Mouse (Mus musculus) gastrocnemius, adult 18-20 months (tissue): ENCODE measurements around the gene Mlf2. TPM values are rescaled to one million over a fixed set of nuclear protein-coding genes. Genes with fewer than 3 reads are reported as not detected.

Experiments used
- DNase-seq: peaks from one replicate; pipeline ENCODE4 v3.0.0; 2021; ENCODE audit warnings: low spot score
- total RNA-seq, 2 experiments: library from RNA; stranded (reverse); gene quantifications; 2 replicates each; pipeline ENCODE4 v1.2.3; 2021

The Mlf2 gene
- total RNA-seq, 2 experiments from 2014 or later, result 196 to 205 TPM

DNA sequence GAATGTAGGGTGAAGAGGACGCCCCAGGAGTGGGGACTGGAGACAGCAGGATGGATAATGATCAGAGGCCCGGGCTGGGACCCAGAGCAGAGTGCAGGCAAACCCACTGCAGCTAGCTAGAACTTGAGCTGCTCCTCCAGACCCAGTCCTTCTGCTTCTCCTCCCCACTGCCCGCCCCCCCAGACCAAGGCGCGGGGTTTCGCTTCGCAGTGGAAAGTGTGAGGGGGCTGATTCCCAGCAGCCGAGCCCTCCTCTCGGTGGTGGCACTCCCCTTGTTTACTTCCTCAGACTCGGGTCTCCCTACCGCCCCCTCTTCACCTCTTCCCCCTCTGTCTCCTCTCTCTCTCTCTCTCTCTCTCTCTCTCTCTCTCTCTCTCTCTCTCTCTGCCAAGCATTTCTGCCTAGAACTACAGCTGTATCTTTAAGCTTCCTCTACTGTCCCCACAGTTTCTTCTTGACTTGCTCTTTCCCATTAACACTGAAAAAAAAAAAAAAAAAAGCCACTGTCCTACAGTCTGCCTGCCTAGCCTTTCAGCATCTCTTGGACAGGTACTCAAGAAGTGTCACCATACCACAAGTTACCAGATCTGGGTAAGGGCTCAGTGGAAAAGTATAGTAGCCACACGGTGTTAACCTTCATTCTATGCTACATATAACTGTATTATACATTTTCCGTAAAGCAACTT lies 19.5 kb upstream of the Mlf2 start, which contains the start of gene Lag3:
TSS of gene Lag3 (minus strand) at position 173 of the 686 bp plus-strand sequence.
- DNase-seq, result no peak

DNA sequence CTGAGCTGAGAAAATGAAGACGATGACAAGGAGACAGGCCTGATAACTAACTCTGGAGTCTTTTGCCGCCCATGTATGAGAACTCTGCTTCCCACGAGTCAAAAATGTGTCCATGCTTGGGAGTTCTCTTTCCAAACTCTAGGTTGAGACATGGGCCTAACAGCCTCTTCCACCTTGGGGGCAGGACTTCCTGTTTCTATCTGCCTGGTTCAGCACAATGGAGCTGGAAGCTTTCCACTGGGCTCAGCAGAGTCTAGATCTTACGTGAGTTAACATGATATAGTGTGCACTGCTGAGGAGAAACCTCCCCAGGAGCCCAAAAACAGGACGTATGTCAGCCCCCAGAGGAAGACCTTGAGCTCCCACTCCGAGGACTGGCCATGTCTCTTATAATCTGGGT lies 18.0 kb upstream of the Mlf2 start:
- DNase-seq, result no peak

GRCm38 (mm10) chr6:124913721-124914285 lies 17.4 kb upstream of the Mlf2 start:
- DNase-seq, result no peak

DNA sequence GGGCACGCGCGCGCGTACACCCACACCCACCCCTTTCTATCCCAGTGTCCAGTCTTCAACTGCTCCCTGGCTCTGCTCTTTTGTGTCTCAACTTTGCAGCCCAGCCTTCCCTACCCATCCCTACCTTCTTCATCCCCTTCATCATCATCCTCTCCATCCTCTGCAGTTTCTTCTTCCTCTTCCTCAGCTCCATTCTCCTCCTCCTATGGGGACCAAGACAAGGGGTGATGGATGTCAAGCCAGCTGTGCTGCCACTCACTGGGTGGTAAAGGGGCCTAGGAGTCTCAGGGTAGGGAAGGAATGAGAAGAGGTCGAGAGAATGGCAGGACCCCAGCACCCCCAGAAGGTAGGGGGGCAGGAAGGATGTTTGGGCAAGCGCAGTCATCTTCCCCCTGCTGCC lies 16.7 kb upstream of the Mlf2 start:
- DNase-seq, result no peak

- DNase-seq, result no peak
Measured at GRCm38 (mm10) chr6:124915160-124915941, 15.8 kb upstream of the Mlf2 start.

DNA sequence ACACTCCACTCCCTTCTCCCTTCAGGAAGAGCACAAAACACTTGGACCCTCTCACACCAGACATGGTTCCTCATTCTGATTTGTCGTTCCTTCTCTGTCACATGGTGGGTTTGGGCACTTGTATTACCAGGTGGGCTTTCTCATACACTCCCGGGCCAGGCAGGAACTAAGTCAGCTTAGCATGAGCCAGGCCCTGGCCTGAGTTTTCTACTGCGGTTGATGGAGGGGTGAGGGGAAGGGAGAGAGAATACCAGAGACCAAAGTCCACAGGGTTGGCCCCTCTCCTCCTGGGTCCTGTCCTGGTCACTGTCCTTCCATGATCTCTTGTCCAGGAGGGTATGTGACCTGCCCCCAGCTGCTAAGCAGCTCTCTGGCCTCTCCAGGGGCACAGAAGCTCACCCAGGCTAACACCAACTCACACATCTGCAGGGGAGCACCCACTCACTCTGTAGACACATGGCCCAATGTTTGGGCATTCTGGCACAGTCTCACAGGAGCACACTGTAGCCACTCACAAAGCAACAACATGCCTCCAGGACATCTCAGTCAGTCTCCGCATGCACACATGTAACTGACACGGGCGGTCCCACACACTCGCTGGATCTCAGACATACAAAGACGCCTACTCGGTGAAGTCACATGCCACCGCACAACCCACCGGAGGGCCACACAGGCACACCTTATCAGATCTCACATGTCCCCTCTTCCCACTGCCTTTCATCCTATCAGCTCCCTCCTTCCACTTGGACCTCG lies 15.1 kb upstream of the Mlf2 start:
- no peak for DNase-seq

DNA sequence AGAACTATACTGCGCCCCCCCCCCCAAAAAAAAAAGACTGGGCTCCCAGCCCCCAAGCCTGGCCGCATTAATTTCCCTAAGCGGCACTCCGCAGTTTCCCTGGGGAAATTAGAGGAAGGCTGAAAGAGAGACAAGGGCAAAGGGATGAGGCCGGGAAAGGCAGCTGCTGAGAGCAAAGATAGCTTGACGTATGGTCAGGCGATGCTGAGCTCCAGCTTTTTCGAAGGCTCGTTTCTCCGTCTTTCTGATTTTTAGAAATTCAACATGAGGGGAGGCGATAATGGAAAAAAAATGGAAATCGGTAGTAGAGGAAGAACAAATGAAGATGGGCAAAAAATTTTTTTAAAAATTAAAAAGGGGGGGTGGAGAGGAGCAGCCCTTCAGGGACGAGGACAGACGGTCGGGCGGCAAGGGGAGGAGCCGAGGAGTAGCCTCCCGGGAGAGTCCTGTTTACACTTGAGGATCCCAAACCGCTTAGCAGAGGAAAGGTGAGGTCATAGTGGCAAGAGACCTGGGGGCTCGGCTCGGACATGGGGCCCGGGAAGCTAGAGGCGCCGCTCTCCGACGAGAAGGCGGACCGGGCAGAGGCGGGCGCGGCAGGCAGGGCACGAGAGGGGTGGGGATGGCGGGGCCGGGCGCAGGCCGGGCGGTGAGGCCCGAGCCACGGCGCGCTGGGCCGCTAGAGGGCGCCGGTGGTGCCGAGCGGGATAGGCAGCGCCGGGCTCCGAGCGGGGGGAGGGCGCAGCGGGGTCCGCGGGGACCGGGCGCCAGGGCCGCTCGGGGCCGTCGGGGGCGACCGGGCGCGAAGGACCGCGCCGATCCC lies 14.3 kb upstream of the Mlf2 start:
- peak; percentile 87 for DNase-seq

DNA sequence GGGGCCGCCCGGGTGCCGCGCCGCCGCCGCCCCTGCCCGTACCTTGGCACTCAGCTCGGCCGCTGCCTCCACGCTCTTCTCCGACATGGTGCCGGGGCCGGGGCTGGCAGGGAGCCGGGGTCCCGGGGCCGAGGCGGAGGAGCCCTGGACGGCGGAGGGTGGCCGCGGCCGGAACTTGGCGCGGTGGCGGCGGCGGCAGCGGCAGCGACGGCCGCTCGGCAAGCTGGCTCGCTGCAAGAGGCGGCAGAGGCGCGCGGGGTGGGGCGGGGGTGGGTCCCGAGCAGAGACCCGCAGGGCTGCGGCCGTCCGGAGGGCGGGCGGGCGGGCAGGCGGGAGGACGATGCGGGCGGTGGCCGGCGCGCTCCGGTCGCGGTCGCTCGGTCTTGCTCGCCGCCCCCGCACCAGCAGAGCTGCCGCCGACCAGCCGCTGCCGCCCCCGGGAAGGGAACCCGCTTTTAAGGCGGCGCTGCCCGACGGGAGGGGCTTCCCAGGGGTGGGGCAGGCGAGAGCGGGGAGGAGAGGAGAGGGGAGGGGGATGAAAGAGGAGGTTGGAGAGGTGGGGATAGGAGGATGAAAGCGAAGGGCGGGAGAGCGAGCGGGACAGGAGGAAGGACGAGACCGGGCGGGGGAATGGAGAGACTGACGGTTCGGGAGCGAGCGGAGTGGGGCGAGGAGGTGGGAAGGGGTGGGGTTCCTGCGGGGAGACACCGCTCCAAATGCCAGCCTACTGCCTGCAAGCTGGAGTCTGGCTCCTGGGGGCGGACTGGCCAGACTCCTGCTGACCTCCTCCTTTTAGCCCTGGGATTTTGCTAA lies 13.5 kb upstream of the Mlf2 start:
- DNase-seq, result peak; percentile 90

- no peak for DNase-seq
Measured at GRCm38 (mm10) chr6:124918331-124918690, 12.9 kb upstream of the Mlf2 start.

DNA sequence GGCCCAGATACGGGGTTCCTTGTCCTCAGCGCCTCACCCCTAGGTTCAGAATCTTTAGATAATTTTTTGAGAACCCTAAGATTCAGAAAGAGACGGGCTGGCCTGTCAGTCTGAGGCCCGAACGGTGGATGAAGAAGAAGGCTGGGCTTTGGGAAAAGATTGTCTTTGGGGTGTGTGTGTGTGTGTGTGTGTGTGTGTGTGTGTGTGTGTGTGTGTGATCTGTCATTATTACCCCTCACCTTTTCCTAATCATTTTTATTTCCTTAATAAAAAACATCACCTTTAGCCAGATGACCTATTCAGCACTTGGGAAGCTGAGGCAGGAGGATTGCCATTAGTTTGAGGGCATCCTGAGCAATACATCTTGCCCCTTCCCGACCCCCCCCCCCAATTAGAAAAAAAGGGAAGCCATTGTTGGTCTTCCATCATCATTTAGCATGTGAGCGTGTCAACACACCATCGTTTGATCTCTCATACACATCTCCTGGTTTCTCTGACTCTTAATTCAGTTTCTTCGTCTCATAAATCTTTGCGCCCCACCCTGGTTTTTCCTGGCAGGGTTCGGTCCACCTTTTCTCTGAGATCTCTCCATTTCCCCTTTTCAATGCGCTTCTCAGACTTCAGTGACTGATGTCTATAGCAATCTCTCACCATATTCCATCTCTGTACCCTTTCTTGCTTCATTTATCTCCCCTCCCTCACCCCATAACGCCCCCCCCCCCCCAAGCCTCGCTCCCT lies 12.1 kb upstream of the Mlf2 start:
- no peak for DNase-seq

- DNase-seq, result peak; percentile 93
Measured at GRCm38 (mm10) chr6:124919695-124920317, 11.4 kb upstream of the Mlf2 start, which contains the start of gene Ptms. Ptms (minus strand) TSS chr6:124920103.

DNA sequence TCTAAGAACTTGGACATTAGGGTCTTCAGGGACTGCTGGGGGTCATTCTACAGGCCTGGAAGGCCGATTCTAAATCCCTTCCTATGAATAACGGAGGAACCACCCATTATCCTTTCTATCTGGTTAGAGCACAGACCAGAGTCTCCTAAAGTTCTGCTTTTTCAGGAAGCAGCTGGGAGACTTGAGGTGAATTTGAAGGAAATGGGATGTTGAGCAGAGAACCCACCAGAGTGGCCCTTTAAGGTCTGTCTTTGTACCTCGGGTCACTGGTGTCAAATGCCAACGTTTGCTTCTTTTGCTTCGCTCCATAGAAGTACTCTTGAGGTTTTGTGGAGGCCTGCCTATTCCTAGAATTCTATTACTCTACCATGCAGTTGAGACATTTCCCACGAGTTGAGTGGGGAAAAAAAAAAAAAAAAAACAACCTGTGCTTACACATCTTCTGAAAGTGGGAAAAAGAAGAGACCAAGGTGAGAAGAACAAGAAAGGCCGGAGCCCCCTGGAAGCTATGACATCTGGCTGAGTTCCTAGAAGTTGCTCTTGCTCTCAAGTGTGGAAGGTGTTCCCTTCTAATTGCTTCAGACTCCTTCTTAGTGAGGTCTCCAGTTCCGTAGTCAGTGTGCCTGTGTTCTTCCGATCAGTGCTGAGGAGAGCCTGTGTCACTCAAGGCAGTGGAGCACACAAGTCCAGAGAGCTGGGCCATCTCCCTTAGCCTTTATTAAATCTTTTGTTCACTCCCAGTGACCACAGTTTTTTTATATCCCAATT lies 10.7 kb upstream of the Mlf2 start:
- no peak for DNase-seq

- DNase-seq, result no peak
Measured at GRCm38 (mm10) chr6:124921539-124921938, 9.6 kb upstream of the Mlf2 start.

DNA sequence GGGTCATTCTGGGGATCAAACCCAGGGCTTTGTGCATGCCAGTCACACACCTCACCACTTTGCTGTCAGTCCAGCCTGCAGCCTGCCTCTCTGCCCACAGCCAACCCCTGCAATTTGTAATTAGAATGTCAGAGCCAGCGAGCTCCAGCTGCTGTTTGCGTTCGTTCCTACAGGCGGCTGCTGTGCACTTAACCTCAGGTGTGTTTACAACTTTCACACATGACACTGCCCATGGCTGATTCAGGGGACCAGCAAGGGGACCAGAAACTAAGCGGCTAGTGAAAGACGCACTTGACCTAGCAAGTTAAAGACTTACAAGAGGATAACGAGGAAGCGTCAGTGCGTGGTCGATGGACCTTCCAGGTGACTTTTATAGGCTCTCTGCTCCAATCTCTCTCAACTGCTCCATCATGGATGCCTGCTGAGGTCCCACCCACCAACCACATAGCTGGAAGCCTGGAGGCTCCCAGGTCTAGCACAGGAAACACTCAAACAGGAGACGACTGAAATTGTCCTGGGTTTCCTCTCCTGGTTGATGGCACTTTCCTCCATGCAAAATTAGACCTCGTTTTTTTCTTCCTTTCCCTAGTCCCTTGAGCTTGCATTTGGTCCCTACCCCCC lies 5.9 kb upstream of the Mlf2 start:
- DNase-seq, result no peak

DNA sequence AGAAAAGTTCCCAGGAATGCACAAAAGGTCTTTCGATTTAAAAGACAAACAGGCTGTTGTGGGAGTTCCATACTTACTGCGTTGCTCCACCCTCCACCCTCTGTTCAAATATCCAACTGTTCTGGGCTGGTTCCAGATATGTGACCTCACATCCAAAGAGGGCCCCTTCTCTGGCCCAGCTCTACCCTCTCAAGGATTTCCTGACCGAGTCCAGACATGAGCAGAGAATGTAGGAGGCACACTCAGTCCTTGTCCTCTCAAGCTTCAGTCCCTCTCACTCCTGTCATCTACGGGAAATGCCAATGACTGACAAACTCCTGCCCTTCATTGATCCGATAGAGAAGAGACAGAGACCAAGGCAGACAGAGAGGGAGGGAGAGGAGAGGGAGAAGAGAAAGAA lies 5.2 kb upstream of the Mlf2 start:
- DNase-seq, result peak; percentile 52

- DNase-seq, result no peak
Measured at GRCm38 (mm10) chr6:124930231-124930630, 955 bp upstream of the Mlf2 start.

- no peak for DNase-seq
Measured at GRCm38 (mm10) chr6:124931525-124932313, 533 bp downstream of the Mlf2 start.
